Mouse (Mus musculus) hindbrain, embryonic 13.5 days (tissue): ENCODE results near the gene H2-Q2. TPM values are rescaled to one million over a fixed set of nuclear protein-coding genes. Genes with fewer than 3 reads are reported as not detected.
"Not testable (repeated sequence)": the region's sequence is repeated elsewhere in the genome, so short reads cannot be mapped to it uniquely, and the experiment has no call there.

Source experiments
- ATAC-seq: fragments of 200-750 bp; cut with Nextera tagmentation; 2 replicates; pipeline ENCODE4 v1.8.0; 2017; ENCODE audit warnings: moderate TSS enrichment; ENCODE audit not compliant: low FRiP score
- H3K27ac ChIP-seq: fragments of 300-500 bp; sonication (generic); 2 replicates; pipeline ENCODE4 v1.5.1; 2015; ENCODE audit warnings: inconsistent platforms, mild to moderate bottlenecking, moderate library complexity
- H3K27me3 ChIP-seq: fragments of 300-500 bp; sonication (generic); 2 replicates; pipeline ENCODE4 v1.6.1; 2015; ENCODE audit warnings: mild to moderate bottlenecking, inconsistent platforms
- H3K36me3 ChIP-seq: fragments of 300-500 bp; sonication (generic); 2 replicates; pipeline ENCODE4 v1.6.1; 2015; ENCODE audit warnings: mild to moderate bottlenecking, inconsistent platforms
- H3K4me1 ChIP-seq: fragments of 300-500 bp; sonication (generic); replicated peaks from 2 replicates; pipeline ENCODE4 v1.6.1; 2015; ENCODE audit warnings: inconsistent platforms
- H3K4me2 ChIP-seq: fragments of 300-500 bp; sonication (generic); 2 replicates; pipeline ENCODE4 v1.6.1; 2015; ENCODE audit warnings: inconsistent platforms, mild to moderate bottlenecking, moderate library complexity
- H3K4me3 ChIP-seq: fragments of 300-500 bp; sonication (generic); 2 replicates; pipeline ENCODE4 v1.5.1; 2015; ENCODE audit warnings: mild to moderate bottlenecking, inconsistent platforms
- H3K9ac ChIP-seq: fragments of 300-500 bp; sonication (generic); 2 replicates; pipeline ENCODE4 v1.6.1; 2015; ENCODE audit warnings: mild to moderate bottlenecking, inconsistent platforms
- H3K9me3 ChIP-seq: fragments of 300-500 bp; sonication (generic); 2 replicates; pipeline ENCODE4 v1.6.1; 2016; ENCODE audit warnings: inconsistent platforms
- WGBS: fragments of 180-500 bp; shearing (Covaris S2); methylation state at CpG from one replicate; pipeline ENCODE4 v1.1.7; 2015; 5-methylcytosine and 5-hydroxymethylcytosine counted together
- polyA plus RNA-seq: library from polyadenylated mRNA; unstranded; fragments of >200 nt; fragmentation: Nextera tagmentation; extraction: Ambion mirVana; gene quantifications from 2 replicates; pipeline ENCODE4 v1.2.1, GENCODE M21; 2015

H2-Q2 gene
- polyA plus RNA-seq, 1 experiment from 2014 or later = 0.68 TPM

DNA sequence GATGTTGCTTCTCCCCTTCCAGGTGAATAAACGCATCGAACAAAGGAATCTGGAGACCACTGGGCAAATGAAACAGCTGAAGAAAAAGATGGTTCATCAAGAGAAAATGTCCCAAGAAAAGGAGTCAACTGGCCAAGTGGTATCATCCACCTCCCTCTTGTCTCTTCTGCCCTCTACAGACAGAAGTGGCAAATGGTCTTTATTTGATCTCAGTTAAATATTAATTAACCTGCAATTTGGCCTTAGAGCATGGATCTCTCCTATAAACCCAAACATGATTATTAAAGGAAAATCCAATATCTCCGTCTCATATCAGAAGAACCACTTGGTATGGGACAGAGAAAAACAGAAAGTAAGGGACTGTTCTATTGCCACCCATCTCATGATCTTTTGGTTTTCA is 12.3 kb upstream of the H2-Q2 start:
- 54% methylated on average over 3 of the region's 3 CpGs for WGBS
- not testable (repeated sequence) for H3K27ac ChIP-seq, H3K4me2 ChIP-seq, ATAC-seq, H3K4me1 ChIP-seq, H3K4me3 ChIP-seq, H3K9me3 ChIP-seq, H3K9ac ChIP-seq, H3K36me3 ChIP-seq
- H3K27me3 ChIP-seq = 0 out of 2 replicates have a peak, but pooled peaks cover 12% of the 10 kb centered on the region

DNA sequence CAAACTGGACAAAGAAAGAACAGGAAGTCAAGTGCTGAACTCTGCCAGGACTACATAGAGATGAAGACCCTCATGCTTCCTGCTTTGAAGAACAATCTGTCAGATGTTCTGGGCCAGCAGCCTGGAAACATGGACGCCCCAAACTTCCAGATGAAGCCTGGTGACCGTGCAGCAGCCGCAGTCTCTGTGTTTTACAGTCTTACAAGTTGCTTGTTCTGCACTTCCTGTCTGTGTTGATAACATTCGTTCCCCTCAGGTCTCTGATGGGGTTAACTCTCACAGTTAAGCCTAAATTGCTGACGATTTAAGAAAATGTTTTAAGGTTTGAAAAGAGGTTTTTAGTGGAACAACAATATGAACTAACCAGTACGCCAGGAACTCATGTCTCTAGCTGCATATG is 10.5 kb upstream of the H2-Q2 start:
- 79% methylated on average over 6 of the region's 6 CpGs for WGBS

DNA sequence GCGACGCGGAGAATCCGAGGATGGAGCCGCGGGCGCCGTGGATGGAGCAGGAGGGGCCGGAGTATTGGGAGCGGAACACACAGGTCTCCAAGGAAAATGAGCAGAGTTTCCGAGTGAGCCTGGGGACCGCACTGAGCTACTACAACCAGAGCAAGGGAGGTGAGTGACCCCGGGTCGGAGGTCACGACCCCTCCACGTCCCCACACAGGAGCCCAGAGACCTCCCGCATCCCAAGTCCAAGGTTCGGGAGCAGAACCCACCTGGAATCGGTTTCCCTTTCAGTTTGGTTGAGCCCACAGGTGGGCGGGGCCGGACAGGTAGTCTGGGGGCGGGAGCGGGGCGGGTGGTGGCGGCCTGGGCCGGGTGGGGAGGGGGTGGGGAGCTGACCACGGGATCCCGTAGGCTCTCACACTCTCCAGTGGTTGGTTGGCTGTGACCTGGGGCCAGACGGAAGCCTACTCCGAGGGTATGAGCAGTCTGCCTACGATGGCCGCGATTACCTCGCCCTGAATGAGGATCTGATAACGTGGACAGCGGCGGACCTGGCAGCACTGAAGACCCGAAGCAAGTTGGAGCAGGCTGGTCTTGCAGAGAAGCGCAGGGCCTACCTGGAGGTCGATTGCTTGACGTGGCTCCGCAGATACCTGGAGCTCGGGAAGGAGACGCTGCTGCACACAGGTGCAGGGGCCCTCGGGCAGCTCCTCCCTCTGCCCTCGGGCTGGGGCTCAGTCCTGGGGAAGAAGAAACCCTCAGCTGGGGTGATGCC is 852 bp downstream of the H2-Q2 start:
- Histone ChIP-seq H3K27ac (no peak overlapping the region), H3K9me3 (no peaks in the 10 kb centered on the region), H3K27me3 (peaks cover 63% of the 10 kb centered on the region), H3K4me2 (peak overlapping the region; percentile 79), H3K36me3 (no peaks in the 10 kb centered on the region), H3K9ac (peak overlapping the region; percentile 64), H3K4me3 (peak overlapping the region; percentile 45), H3K4me1 (peaks cover 13% of the 10 kb centered on the region)
- ATAC-seq = no peak
- 3% methylated on average over 44 of the region's 46 CpGs for WGBS

More for the DNA sequence above, 10.5 kb upstream of the H2-Q2 start:
- not testable (repeated sequence) for H3K4me1 ChIP-seq, H3K9me3 ChIP-seq, ATAC-seq, H3K9ac ChIP-seq, H3K36me3 ChIP-seq, H3K4me2 ChIP-seq, H3K4me3 ChIP-seq, H3K27ac ChIP-seq
- H3K27me3 ChIP-seq = 0 out of 2 replicates have a peak, but pooled peaks cover 12% of the 10 kb centered on the region

DNA sequence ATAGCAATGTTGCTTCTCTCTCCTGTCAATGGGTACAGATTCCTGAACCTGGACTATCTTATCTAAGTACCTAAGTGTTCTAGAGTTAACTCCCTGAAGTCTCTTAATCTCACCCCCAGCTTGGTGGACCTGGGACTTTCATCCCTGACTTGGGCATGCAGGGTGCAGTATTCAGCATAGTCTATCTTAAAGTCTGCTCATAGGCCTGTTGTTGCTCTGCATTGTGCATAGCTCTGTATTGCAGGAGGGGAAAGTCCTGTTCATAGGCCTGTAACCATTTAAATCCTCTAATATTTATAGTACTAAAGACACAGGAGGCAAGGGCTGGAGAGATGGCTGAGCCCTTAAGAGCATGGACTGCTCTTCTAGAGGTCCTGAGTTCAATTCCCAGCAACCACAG is 5.6 kb downstream of the H2-Q2 start:
- H3K36me3 ChIP-seq, H3K4me1 ChIP-seq, H3K9ac ChIP-seq, H3K4me3 ChIP-seq, H3K9me3 ChIP-seq, H3K27ac ChIP-seq, H3K4me2 ChIP-seq, ATAC-seq: not testable (repeated sequence)
- peaks cover 31% of the 10 kb centered on the region for H3K27me3 ChIP-seq

DNA sequence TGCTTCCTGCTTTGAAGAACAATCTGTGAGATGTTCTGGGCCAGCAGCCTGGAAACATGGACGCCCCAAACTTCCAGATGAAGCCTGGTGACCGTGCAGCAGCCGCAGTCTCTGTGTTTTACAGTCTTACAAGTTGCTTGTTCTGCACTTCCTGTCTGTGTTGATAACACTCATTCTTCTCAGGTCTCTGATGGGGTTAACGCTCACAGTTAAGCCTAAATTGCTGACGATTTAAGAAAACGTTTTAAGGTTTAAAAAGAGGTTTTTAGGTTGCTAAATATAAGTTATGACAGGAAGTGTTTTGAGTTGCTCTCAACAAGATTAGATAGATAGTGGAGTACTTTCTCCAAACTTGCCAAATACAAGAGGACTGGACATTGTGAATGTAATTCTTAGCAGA is 11.2 kb downstream of the H2-Q2 start:
- H3K4me2 ChIP-seq, H3K9me3 ChIP-seq, H3K36me3 ChIP-seq, H3K4me3 ChIP-seq, H3K9ac ChIP-seq, H3K4me1 ChIP-seq, H3K27me3 ChIP-seq, H3K27ac ChIP-seq, ATAC-seq: not testable (repeated sequence)
- WGBS = 81% methylated on average over 6 of the region's 6 CpGs

DNA sequence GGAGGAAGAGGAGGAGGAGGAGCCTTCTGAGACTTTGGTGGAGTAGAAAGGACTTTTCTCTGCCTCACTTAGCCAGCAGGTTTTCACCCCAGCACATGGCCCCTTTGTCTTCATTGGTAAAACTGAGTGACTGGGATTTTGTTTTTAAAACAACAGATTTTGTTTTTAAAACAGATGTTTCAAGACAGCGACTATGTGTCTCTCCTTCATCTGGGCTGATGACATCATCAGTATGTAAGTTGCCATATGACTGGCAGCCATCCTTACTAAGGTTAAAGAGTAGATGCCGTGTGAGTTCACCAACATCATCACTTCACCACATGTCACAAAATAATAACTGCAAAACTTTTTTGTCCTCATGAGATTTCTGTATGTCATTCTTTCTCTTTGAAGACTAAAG is 12.0 kb downstream of the H2-Q2 start:
- H3K36me3 ChIP-seq = no peaks in the 10 kb centered on the region
- no peak overlapping the region for H3K4me3 ChIP-seq
- 70% methylated on average over 2 of the region's 2 CpGs for whole genome bisulfite sequencing
- no peaks in the 10 kb centered on the region for H3K9me3 ChIP-seq
- no peak overlapping the region for H3K4me2 ChIP-seq
- H3K27ac ChIP-seq = no peak overlapping the region
- H3K27me3 ChIP-seq = peaks cover 16% of the 10 kb centered on the region
- H3K9ac ChIP-seq = no peak overlapping the region
- H3K4me1 ChIP-seq = peaks cover 3% of the 10 kb centered on the region
- ATAC-seq = no peak

DNA sequence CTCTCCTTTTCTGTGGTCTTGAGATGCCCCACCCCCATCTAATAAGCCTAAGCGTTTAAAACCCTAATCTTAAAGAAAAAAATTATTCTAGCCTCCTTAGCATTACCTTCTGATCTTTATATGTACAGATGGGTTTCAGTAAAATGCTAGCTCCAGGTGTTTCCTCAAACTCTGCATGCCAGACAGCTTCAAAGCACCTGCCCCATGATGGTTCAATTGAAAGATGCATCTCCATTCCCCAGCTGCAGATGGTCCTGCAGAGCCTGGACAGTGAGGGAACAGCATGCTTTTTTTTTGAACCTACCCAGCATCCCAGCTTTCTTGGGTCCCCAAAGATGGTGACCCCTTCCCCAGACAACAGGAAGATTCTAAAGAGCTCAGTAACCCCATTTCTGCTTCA is 15.0 kb downstream of the H2-Q2 start:
- WGBS = 61% methylated on average over 1 of the region's 1 CpGs
- Histone ChIP-seq H3K4me3 (no peak overlapping the region), H3K27ac (no peak overlapping the region), H3K4me1 (peaks cover 8% of the 10 kb centered on the region), H3K9ac (no peak overlapping the region), H3K27me3 (peaks cover 25% of the 10 kb centered on the region), H3K36me3 (no peaks in the 10 kb centered on the region), H3K9me3 (no peaks in the 10 kb centered on the region), H3K4me2 (no peak overlapping the region)
- ATAC-seq = no peak

DNA sequence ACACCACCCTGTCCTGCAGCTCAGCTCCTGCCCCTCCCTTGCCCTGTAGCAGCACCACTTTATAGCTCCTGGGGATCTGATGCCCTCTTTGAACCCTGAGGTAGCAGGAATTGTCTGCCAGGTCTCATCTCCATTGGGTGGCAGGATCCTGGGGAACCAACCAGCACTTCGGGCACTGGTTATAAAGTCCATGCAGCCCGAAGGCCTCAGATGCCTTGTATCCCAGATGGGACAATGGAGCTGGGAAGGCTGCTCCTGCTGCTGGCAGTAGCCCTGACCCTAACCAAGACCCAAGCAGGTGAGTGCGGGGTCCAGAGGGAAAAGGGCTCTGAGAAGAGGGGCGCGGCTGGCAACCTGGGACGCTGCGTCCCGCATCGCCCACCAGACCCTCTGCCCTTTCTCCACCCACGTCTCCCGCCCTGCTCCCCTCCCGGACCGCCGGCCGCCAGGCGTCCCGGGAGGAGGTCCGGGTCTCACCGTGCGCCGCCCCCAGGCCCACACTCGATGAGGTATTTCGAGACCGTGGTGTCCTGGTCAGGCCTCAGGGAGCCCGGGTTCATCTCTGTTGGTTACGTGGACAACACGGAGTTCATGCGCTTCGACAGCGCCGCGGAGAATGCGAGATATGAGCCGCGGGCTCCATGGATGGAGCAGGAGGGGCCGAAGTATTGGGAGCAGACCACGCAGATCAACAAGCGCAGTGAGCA is 16.9 kb downstream of the H2-Q2 start:
- H3K4me2 ChIP-seq = peak overlapping the region; percentile 59
- WGBS = 11% methylated on average over 38 of the region's 38 CpGs
- H3K4me3 ChIP-seq = peak overlapping the region; percentile 35
- H3K9me3 ChIP-seq = peaks cover 6% of the 10 kb centered on the region; the same call in 1 of the 2 replicates
- H3K27ac ChIP-seq = no peak overlapping the region
- H3K36me3 ChIP-seq = no peaks in the 10 kb centered on the region
- peak overlapping the region; percentile 58 for H3K9ac ChIP-seq
- H3K27me3 ChIP-seq = peaks cover 25% of the 10 kb centered on the region
- ATAC-seq = no peak
- peaks cover 8% of the 10 kb centered on the region for H3K4me1 ChIP-seq

DNA sequence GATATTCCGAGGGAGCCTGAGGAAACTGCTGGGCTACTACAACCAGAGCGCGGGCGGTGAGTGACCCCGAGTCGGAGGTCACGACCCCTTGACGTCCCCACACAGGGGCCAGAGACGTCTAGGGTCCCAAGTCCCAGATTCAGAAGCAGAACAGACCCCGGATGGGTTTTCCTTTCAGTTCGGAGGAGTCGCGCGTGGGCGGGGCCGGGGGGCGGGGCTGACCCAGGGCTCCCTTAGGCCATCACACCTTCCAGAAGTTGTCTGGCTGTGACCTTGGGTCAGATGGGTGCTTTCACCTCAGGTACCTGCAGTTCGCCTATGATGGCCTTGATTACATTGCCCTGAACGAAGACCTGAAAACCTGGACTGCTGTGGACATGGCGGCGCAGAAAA is 17.4 kb downstream of the H2-Q2 start:
- Histone ChIP-seq H3K36me3 (no peaks in the 10 kb centered on the region), H3K4me2 (peak overlapping the region; percentile 59), H3K4me3 (peak overlapping the region; percentile 35), H3K27ac (no peak overlapping the region), H3K27me3 (peaks cover 25% of the 10 kb centered on the region), H3K9ac (peak overlapping the region; percentile 58), H3K9me3 (peaks cover 6% of the 10 kb centered on the region; the same call in 1 of the 2 replicates), H3K4me1 (peaks cover 8% of the 10 kb centered on the region)
- ATAC-seq = no peak
- WGBS = 26% methylated on average over 21 of the region's 21 CpGs

DNA sequence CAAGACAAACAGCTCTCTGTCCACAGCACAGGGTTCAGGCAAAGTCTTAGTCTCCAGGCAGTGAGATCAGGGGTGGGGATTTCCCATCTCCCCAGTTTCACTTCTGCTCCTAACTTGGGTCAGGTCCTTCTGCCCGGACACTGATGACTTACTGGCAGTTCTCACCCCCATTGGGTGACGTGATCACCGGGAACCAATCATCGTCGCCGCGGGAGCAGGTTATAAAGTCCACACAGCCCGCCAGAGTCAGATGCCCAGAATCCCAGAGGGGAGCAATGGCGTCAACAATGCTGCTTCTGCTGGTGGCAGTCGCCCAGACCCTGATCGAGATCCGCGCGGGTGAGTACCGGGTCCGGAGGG is 37.3 kb downstream of the H2-Q2 start, which contains the start of gene H2-Q4:
H2-Q4 (plus strand) TSS at position 249 of the 360 bp plus-strand sequence.
- H3K27ac ChIP-seq = no peak within 1 kb of the TSS
- H3K4me3 ChIP-seq = peak within 1 kb of the TSS; percentile 51
- peak within 1 kb of the TSS; percentile 87 for H3K4me2 ChIP-seq
- peaks cover 11% of the 10 kb centered on the region for H3K4me1 ChIP-seq
- 1% methylated on average over 16 of the region's 16 CpGs for WGBS
- ATAC-seq = peak; percentile 84
- no peaks in the 10 kb centered on the region for H3K36me3 ChIP-seq
- no peaks in the 10 kb centered on the region for H3K9me3 ChIP-seq
- H3K27me3 ChIP-seq = peaks cover 25% of the 10 kb centered on the region
- H3K9ac ChIP-seq = peak within 1 kb of the TSS; percentile 67

DNA sequence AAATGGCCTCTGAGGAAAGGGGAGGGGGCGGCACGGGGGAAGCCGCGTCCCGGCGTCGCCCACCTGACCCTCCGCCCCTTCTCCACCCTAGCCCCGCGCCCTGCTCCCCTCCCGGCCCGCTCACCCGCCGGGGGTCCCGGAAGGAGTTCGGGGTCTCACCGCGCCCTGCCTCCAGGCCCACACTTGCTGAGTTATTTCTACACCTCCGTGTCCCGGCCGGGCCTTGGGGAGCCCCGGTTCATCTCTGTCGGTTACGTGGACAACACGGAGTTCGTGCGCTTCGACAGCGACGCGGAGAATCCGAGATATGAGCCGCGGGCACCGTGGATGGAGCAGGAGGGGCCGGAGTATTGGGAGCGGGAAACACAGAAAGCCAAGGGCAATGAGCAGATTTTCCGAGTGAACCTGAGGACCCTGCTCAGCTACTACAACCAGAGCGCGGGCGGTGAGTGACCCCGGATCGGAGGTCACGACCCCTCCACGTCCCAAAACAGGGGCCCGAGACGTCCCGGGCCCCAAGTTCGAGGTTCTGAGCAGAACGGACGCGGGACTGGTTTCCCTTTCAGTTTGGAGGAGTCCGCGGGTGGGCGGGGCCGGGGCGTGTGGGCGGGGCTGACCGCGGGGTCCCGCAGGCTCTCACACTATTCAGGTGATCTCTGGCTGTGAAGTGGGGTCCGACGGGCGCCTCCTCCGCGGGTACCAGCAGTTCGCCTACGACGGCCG is 37.8 kb downstream of the H2-Q2 start:
- Histone ChIP-seq H3K27me3 (peaks cover 25% of the 10 kb centered on the region), H3K27ac (no peak overlapping the region), H3K36me3 (no peaks in the 10 kb centered on the region), H3K9me3 (no peaks in the 10 kb centered on the region), H3K4me1 (peaks cover 11% of the 10 kb centered on the region), H3K4me2 (peak overlapping the region; percentile 87), H3K4me3 (peak overlapping the region; percentile 51), H3K9ac (peak overlapping the region; percentile 67)
- peak; percentile 49 for ATAC-seq
- under 1% methylated on average over 68 of the region's 70 CpGs for WGBS

DNA sequence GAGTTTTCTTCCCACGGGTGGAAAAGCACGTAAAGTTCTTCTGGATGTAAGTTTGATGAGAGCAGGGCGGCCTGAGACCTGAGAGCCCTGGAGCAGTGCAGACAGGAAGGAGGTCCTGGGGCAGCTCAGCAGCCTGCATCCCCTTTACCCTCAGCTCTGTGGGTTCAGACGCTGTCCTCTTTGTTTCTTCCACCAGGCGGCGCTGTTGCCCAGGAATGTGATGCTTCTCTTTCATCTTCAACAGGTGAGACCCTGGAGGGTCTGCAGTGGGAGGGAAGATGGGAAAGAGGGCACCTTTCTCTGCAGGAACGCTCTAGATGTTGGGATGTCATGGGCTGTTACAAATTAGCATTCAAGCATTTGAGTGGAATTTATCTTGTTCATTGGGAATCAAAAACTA is 47.8 kb downstream of the H2-Q2 start:
- H3K36me3 ChIP-seq, H3K9me3 ChIP-seq, H3K9ac ChIP-seq, H3K27me3 ChIP-seq, H3K27ac ChIP-seq, ATAC-seq, H3K4me2 ChIP-seq, H3K4me1 ChIP-seq, H3K4me3 ChIP-seq: not testable (repeated sequence)
- 8% methylated on average over 7 of the region's 7 CpGs for WGBS
